In genomic region chr17:56278340-56278739, GRCm38 (mm10) we compare ENCODE assay signal across 18 mouse cellular contexts. TPM values are rescaled to one million over a fixed set of nuclear protein-coding genes. Genes with fewer than 3 reads are reported as not detected.
A peak's percentile ranks its signal among the peaks of the same experiment; 100 is the strongest.
DNase-seq lines count a peak whose midpoint lies in the region; ATAC-seq lines count a peak whose summit lies in the region.
"Had no signal": no experiment of that assay in that cellular context is flagged by ENCODE, and none has a peak within 500 bp of the region (broad histone marks: within the 10 kb centered on the region; RNA-seq: fewer than 3 reads in every experiment).

No protein-coding gene starts in this region.

- H3K4me1 ChIP-seq in heart, embryonic 15.5 days (replicated peaks), result peaks cover 32% of the 10 kb centered on the region
- peaks cover 3% of the 10 kb centered on the region; the same call in 1 of the 2 replicates for H3K4me1 ChIP-seq in brown adipose tissue, adult 24 weeks (ENCODE audit: control insufficient read depth, insufficient read depth, insufficient read length, low read length)
- H3K4me1 ChIP-seq in intestine, embryonic 16.5 days (ENCODE audit: control insufficient read depth, insufficient read depth, low read length), result peaks cover 33% of the 10 kb centered on the region

- no peaks in the 10 kb centered on the region for H3K9me3 ChIP-seq in heart, embryonic 15.5 days (replicated peaks)
- H3K9me3 ChIP-seq in intestine, embryonic 16.5 days (ENCODE audit: control insufficient read depth, low read length), result no peaks in the 10 kb centered on the region
- H3K9me3 ChIP-seq: forebrain, embryonic 10.5 days; heart, embryonic 10.5 days had no signal

- intact Hi-C loops in heart, postnatal 25 days (cut with DNase I), result no loop called here

- H3K79me2 ChIP-seq in macrophage (ENCODE audit: inconsistent target), result peaks cover 33% of the 10 kb centered on the region

- H3K4me3 ChIP-seq in heart, embryonic 15.5 days, result no peak overlapping the region
- no peak overlapping the region for H3K4me3 ChIP-seq in brown adipose tissue, adult 24 weeks (ENCODE audit: insufficient read depth, low read depth, low read length)
- H3K4me3 ChIP-seq in intestine, embryonic 16.5 days (ENCODE audit: low read length), result no peak overlapping the region
- no peak overlapping the region for H3K4me3 ChIP-seq in macrophage (ENCODE audit: inconsistent target)
- H3K4me3 ChIP-seq: forebrain, embryonic 10.5 days had no signal

- peak overlapping the region; percentile 95 for H3K27ac ChIP-seq in heart, embryonic 15.5 days
- H3K27ac ChIP-seq in brown adipose tissue, adult 24 weeks (replicated peaks; ENCODE audit: low read depth, low read length), result peak overlapping the region; percentile 91
- H3K27ac ChIP-seq in intestine, embryonic 16.5 days (ENCODE audit: low read length), result peak overlapping the region; percentile 95
- 0 out of 2 replicates have a peak overlapping the region, but pooled peaks have one; percentile 85 for H3K27ac ChIP-seq in macrophage

- H3K4me2 ChIP-seq in heart, embryonic 15.5 days, result no peak overlapping the region
- H3K4me2 ChIP-seq in intestine, embryonic 16.5 days (ENCODE audit: low read depth, low read length), result peak overlapping the region; percentile 14; the same call in 1 of the 2 replicates

- H3K9ac ChIP-seq in heart, embryonic 15.5 days, result no peak overlapping the region
- H3K9ac ChIP-seq in intestine, embryonic 16.5 days (ENCODE audit: low read depth, low read length), result peak overlapping the region; percentile 36; the same call in 1 of the 2 replicates

- no peak for DNase-seq in heart, postnatal 25 days (ENCODE audit: low spot score)
- no peak for DNase-seq in T-cell, adult 2 months (ENCODE audit: low spot score)
- DNase-seq in layer of hippocampus, adult 8-10 months (ENCODE audit: low spot score in 2 of 2), result no peak
- DNase-seq: adrenal gland, postnatal 25 days; cerebellum, postnatal 25 days had no signal

- peaks cover 34% of the 10 kb centered on the region for H3K36me3 ChIP-seq in heart, embryonic 15.5 days
- H3K36me3 ChIP-seq in intestine, embryonic 16.5 days (ENCODE audit: control insufficient read depth, insufficient read depth, low read length), result peaks cover 15% of the 10 kb centered on the region
- peaks cover 42% of the 10 kb centered on the region for H3K36me3 ChIP-seq in macrophage (ENCODE audit: inconsistent target)

- 91% methylated on average over 5 of the region's 5 CpGs for WGBS in heart, embryonic 15.5 days
- WGBS in intestine, embryonic 16.5 days, result 67% methylated on average over 5 of the region's 5 CpGs
- WGBS in macrophage (ENCODE audit: missing documents), result 99% methylated on average over 5 of the region's 5 CpGs

- ATAC-seq in heart, embryonic 15.5 days (replicated peaks; ENCODE audit: insufficient number of reproducible peaks, insufficient read depth, low FRiP score, low read depth), result no peak
- no peak for ATAC-seq in intestine, embryonic 16.5 days
- ATAC-seq: midbrain, embryonic 16.5 days had no signal

- no peaks in the 10 kb centered on the region for H3K27me3 ChIP-seq in heart, embryonic 15.5 days
- H3K27me3 ChIP-seq in intestine, embryonic 16.5 days (replicated peaks; ENCODE audit: control insufficient read depth, insufficient read depth, low read length), result no peaks in the 10 kb centered on the region

RNA-seq across cellular contexts. Expression of gene Ticam1, which starts 1.8 kb away (rescaled TPM):
- 6.9 and 8.3 TPM in 2 replicates for polyA plus RNA-seq in heart, embryonic 15.5 days (2015; fragmentation: Nextera tagmentation; extraction: Ambion mirVana)
- 1 to 10 TPM; 7.6 to 9.8 TPM for total RNA-seq in heart, postnatal 25 days (2021)
- 9.2 and 10.5 TPM in 2 replicates for polyA plus RNA-seq in brown adipose tissue, adult 24 weeks (2012; ENCODE audit: insufficient read depth, insufficient read length, missing spikeins)
- polyA plus RNA-seq in intestine, embryonic 16.5 days (2015; fragmentation: Nextera tagmentation; extraction: Ambion mirVana), result 16.4 and 19.4 TPM in 2 replicates
- 10 to 100 TPM; 20.0 to 66.0 (median 29.6) TPM for total RNA-seq in macrophage (2018; cell fraction: chromatin; rRNA removed)
- total RNA-seq in macrophage (2018; cell fraction: cytosol; rRNA removed), result 10 to 100 TPM; 29.2 to 68.9 (median 35.2) TPM
- total RNA-seq in macrophage (2018; cell fraction: nucleus; rRNA removed), result 10 to 100 TPM; 18.9 to 54.1 (median 29.3) TPM
- 19.5 to 36.1 TPM (median 21.2 TPM) in 3 replicates for polyA plus RNA-seq in macrophage (2018)
- 1 to 10 TPM; 6.8 to 8.8 (median 7.8) TPM for total RNA-seq in layer of hippocampus, adult 8-10 months (2022)

RNA-seq across cellular contexts. Expression of gene Plin3, which starts 14.3 kb away (rescaled TPM):
- 61.1 and 78.3 TPM in 2 replicates for polyA plus RNA-seq in heart, embryonic 15.5 days (2015; fragmentation: Nextera tagmentation; extraction: Ambion mirVana)
- 100 to 1,000 TPM; 154 to 171 TPM for total RNA-seq in heart, postnatal 25 days (2021)
- 62.9 and 78.2 TPM in 2 replicates for polyA plus RNA-seq in brown adipose tissue, adult 24 weeks (2012; ENCODE audit: insufficient read depth, insufficient read length, missing spikeins)
- 287 and 364 TPM in 2 replicates for polyA plus RNA-seq in intestine, embryonic 16.5 days (2015; fragmentation: Nextera tagmentation; extraction: Ambion mirVana)
- total RNA-seq in macrophage (2018; cell fraction: chromatin; rRNA removed), result 10 to 100 TPM in 18 of 26 experiments, 1 to 10 TPM in 8; 3.7 to 35.4 (median 12.4) TPM
- total RNA-seq in macrophage (2018; cell fraction: cytosol; rRNA removed), result 10 to 100 TPM; 28.2 to 67.4 (median 39.0) TPM
- total RNA-seq in macrophage (2018; cell fraction: nucleus; rRNA removed), result 10 to 100 TPM; 10.8 to 40.1 (median 19.8) TPM
- 40.0 to 53.0 TPM (median 46.8 TPM) in 3 replicates for polyA plus RNA-seq in macrophage (2018)
- total RNA-seq in layer of hippocampus, adult 8-10 months (2022), result 10 to 100 TPM; 13.2 to 22.6 (median 19.6) TPM

RNA-seq across cellular contexts. Expression of gene Fem1a, which starts 21.7 kb away (rescaled TPM):
- polyA plus RNA-seq in heart, embryonic 15.5 days (2015; fragmentation: Nextera tagmentation; extraction: Ambion mirVana), result 19.4 and 22.5 TPM in 2 replicates
- total RNA-seq in heart, postnatal 25 days (2021), result 100 to 1,000 TPM; 102 to 105 TPM
- polyA plus RNA-seq in brown adipose tissue, adult 24 weeks (2012; ENCODE audit: insufficient read depth, insufficient read length, missing spikeins), result 16.3 and 18.4 TPM in 2 replicates
- polyA plus RNA-seq in intestine, embryonic 16.5 days (2015; fragmentation: Nextera tagmentation; extraction: Ambion mirVana), result 11.7 and 12.8 TPM in 2 replicates
- 10 to 100 TPM in 9 of 26 experiments, 1 to 10 TPM in 17; 2.4 to 25.8 (median 7.7) TPM for total RNA-seq in macrophage (2018; cell fraction: chromatin; rRNA removed)
- 10 to 100 TPM in 17 of 26 experiments, 1 to 10 TPM in 9; 4.7 to 16.4 (median 11.9) TPM for total RNA-seq in macrophage (2018; cell fraction: cytosol; rRNA removed)
- 10 to 100 TPM in 15 of 26 experiments, 1 to 10 TPM in 11; 5.5 to 23.2 (median 10.6) TPM for total RNA-seq in macrophage (2018; cell fraction: nucleus; rRNA removed)
- polyA plus RNA-seq in macrophage (2018), result 6.6 to 13.3 TPM (median 10.2 TPM) in 3 replicates
- total RNA-seq in layer of hippocampus, adult 8-10 months (2022), result 10 to 100 TPM; 32.7 to 36.0 (median 35.1) TPM

RNA-seq across cellular contexts. Expression of gene Arrdc5, which starts 21.7 kb away (rescaled TPM):
- polyA plus RNA-seq in heart, embryonic 15.5 days (2015; fragmentation: Nextera tagmentation; extraction: Ambion mirVana), result 0.13 TPM in 1 of 2 replicates, not detected in the other
- not detected for total RNA-seq in heart, postnatal 25 days (2021)
- polyA plus RNA-seq in brown adipose tissue, adult 24 weeks (2012; ENCODE audit: insufficient read depth, insufficient read length, missing spikeins), result not detected in 2 replicates
- not detected in 2 replicates for polyA plus RNA-seq in intestine, embryonic 16.5 days (2015; fragmentation: Nextera tagmentation; extraction: Ambion mirVana)
- not detected for total RNA-seq in macrophage (2018; cell fraction: chromatin; rRNA removed)
- not detected for total RNA-seq in macrophage (2018; cell fraction: cytosol; rRNA removed)
- total RNA-seq in macrophage (2018; cell fraction: nucleus; rRNA removed), result not detected
- not detected in 3 replicates for polyA plus RNA-seq in macrophage (2018)
- not detected for total RNA-seq in layer of hippocampus, adult 8-10 months (2022)
- total RNA-seq: adrenal gland, postnatal 25 days; left cerebral cortex, adult 8-10 months had no signal
- polyA plus RNA-seq: embryonic facial prominence, embryonic 11.5 days; forebrain, embryonic 10.5 days; heart, embryonic 10.5 days; large intestine, adult 2 months; limb, embryonic 14.5 days; midbrain, embryonic 16.5 days; neural tube, embryonic 11.5 days; urinary bladder, adult 2 months had no signal

RNA-seq across cellular contexts. Expression of gene Uhrf1, which starts 24.8 kb away (rescaled TPM):
- polyA plus RNA-seq in heart, embryonic 15.5 days (2015; fragmentation: Nextera tagmentation; extraction: Ambion mirVana), result 51.3 and 83.9 TPM in 2 replicates
- 1 to 10 TPM; 3.7 to 4.3 TPM for total RNA-seq in heart, postnatal 25 days (2021)
- polyA plus RNA-seq in brown adipose tissue, adult 24 weeks (2012; ENCODE audit: insufficient read depth, insufficient read length, missing spikeins), result 2.7 and 3.3 TPM in 2 replicates
- polyA plus RNA-seq in intestine, embryonic 16.5 days (2015; fragmentation: Nextera tagmentation; extraction: Ambion mirVana), result 103 and 114 TPM in 2 replicates
- 10 to 100 TPM in 13 of 26 experiments, 1 to 10 TPM in 13; 2.4 to 31.3 (median 10.2) TPM for total RNA-seq in macrophage (2018; cell fraction: chromatin; rRNA removed)
- 1 to 10 TPM; 3.9 to 9.2 (median 5.9) TPM for total RNA-seq in macrophage (2018; cell fraction: cytosol; rRNA removed)
- 10 to 100 TPM in 3 of 26 experiments, 1 to 10 TPM in 23; 3.7 to 97.3 (median 6.4) TPM for total RNA-seq in macrophage (2018; cell fraction: nucleus; rRNA removed)
- polyA plus RNA-seq in macrophage (2018), result 2.3 to 57.4 TPM (median 13.6 TPM) in 3 replicates
- total RNA-seq in layer of hippocampus, adult 8-10 months (2022), result 1 to 10 TPM in 3 of 4 experiments, under 1 TPM in 1; 0.77 to 2.5 (median 1.6) TPM
